Mouse (Mus musculus): Measurements from ENCODE around the gene Slc25a10. TPM values are rescaled to one million over a fixed set of nuclear protein-coding genes. Genes with fewer than 3 reads are reported as not detected.

Slc25a10 gene
- total RNA-seq, 2 experiments from 2014 or later = 19.2 to 22.3 TPM

DNA sequence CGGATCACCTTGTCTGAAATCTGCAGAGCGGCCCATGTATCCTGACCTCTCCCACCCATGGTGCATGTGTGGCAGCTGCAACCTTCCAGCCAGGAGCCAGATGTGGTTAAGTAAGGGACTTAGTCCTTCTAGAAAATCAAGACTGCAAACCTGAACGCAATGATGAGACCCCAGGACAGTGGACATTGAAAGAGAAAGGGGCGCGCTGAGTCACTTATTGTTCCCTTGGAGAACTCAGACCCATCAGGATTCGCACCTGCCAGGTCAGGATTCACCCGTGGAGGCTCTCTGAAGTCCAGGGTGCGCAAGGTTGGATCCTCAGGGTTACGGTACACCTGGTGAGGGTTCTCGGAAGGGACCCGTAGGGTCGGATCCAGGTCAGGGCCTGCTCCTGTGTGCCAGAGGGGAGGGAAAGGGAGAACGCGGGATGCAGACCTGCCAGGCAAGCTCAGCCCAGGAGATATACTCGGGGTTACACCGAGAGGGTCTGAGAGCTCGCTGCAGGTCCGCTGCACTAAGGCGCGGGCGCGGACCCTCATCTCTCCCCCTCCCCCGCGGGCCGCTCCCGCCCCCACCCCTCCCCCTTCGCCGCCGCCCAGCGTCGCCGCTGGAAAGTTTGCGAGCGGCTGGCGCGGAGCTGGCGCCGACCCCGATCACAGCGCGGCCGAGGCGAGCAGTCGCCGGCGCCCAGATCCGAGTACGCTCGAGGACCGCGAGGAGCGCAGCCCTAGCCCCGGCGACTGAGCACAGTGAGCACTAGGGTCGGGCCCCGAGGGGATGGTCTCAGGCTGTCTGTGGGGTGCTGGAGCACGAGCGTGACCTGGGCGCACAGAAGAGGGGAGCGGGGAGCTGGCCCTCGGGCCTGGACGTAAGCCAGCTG is 38.7 kb downstream of the Slc25a10 start, which contains the start of gene Gcgr:
Gcgr (plus strand) TSS at position 615 of the 880 bp plus-strand sequence.
- no peak for DNase-seq (ENCODE audit: low spot score in 2 of 2)
- intact Hi-C loops (cut with DNase I) = no loop called here

GRCm38 (mm10) chr11:120531646-120532045 is 40.0 kb downstream of the Slc25a10 start:
- intact Hi-C loops (cut with DNase I) = no loop called here
- DNase-seq (ENCODE audit: low spot score in 2 of 2) = no peak

DNA sequence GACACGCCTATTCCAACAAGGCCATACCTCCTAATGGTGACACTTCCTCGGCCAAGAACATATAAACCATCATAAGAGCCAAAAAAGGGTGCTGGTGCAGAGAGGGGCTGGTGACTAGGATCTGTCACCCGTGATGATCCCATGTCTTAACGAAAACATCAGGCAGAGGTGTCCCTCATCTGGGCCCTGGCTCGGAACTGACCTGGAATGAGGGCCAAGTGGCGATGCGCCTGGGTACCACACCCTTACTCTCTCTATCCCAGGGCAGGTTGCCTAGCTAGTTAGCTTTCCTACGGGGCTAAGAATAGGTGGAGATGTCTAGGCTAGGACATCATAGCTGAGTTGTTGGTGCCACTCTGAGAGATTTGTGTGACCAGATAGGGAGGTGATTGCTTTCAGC is 42.5 kb downstream of the Slc25a10 start:
- no peak for DNase-seq (ENCODE audit: low spot score in 2 of 2)
- intact Hi-C loops (cut with DNase I) = no loop called here

GRCm38 (mm10) chr11:120535145-120535544 is 43.5 kb downstream of the Slc25a10 start:
- no peak for DNase-seq (ENCODE audit: low spot score in 2 of 2)
- intact Hi-C loops (cut with DNase I) = no loop called here

DNA sequence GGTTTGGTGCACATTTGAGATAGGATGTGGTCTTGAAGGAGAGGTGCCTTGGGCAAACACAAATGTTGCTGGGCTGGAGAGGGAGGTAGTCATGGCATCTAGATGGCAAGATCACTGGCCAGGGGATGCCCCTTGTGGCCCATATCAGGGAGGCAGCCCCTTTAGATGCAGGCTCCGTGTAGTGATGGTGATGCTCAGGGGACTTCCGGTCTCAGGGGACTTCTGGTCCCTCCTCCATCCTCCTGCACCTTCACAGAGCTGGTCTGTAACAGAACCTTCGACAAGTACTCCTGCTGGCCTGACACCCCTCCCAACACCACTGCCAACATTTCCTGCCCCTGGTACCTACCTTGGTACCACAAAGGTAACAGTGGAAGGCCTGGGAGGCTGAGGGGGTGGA is 44.2 kb downstream of the Slc25a10 start:
- intact Hi-C loops (cut with DNase I) = no loop called here
- no peak for DNase-seq (ENCODE audit: low spot score in 2 of 2)

GRCm38 (mm10) chr11:120538485-120538884 is 46.8 kb downstream of the Slc25a10 start:
- no peak for DNase-seq (ENCODE audit: low spot score in 2 of 2)
- intact Hi-C loops (cut with DNase I) = no loop called here

DNA sequence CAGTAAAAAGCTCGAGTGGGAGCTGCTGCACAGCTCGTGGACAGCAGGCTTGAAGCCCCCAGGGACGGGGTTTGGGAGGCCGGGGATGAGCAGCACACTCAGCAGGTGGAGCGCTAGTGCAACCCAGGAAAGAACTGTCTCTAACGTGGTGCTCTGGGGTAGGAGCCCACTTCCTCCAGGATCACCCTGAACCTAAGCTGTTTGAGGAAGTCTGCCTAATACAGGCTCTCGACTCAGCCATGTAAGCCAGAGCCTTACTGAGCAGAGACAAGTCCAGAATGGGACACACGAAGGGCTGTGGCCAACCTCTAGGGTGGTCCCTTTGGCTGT is 47.3 kb downstream of the Slc25a10 start:
- intact Hi-C loops (cut with DNase I) = no loop called here
- no peak for DNase-seq (ENCODE audit: low spot score in 2 of 2)

GRCm38 (mm10) chr11:120539285-120540014 is 47.8 kb downstream of the Slc25a10 start:
- DNase-seq (ENCODE audit: low spot score in 2 of 2) = no peak
- intact Hi-C loops (cut with DNase I) = no loop called here

DNA sequence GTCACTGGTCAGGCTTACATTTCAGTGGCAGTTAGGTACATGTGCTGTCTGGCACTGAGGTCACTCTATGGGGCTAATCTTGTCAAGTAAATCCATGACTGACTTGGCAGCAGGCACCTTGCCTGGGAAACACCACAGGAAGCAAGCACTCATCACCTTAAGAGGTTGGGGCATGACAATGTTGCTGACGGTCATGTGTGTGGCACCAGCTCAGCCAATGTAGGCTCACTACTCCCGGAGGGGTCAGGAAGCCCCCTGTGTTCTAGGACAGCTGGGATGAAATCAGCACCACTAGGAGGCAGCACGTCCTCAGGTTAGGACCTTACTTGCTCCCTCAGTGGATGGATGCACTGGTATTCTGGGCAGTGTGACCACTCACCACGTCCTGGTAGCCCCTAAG is 50.3 kb downstream of the Slc25a10 start:
- intact Hi-C loops (cut with DNase I) = no loop called here
- DNase-seq (ENCODE audit: low spot score in 2 of 2) = no peak

GRCm38 (mm10) chr11:120542376-120542775 is 50.7 kb downstream of the Slc25a10 start:
- no peak for DNase-seq (ENCODE audit: low spot score in 2 of 2)
- intact Hi-C loops (cut with DNase I) = no loop called here

DNA sequence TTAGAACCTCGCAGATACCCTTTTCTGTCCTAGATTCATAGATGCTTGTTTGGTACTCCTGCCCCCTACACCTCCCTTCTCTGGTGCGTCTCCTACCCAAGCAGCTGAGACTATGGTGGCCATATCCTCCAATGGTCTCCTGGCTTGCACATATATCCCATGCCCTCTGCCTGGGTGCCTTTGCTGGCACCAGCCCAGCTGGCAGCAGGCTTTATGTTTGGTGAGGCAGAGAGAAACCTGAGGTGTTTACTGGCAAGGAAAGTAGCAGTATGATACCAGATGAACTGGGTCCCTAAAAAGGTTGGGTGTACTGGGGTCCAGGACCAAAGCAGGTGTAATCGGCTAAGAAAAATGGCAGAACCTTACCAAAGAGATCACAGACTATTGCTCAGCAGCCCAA is 54.3 kb downstream of the Slc25a10 start:
- no peak for DNase-seq (ENCODE audit: low spot score in 2 of 2)
- intact Hi-C loops (cut with DNase I) = no loop called here

DNA sequence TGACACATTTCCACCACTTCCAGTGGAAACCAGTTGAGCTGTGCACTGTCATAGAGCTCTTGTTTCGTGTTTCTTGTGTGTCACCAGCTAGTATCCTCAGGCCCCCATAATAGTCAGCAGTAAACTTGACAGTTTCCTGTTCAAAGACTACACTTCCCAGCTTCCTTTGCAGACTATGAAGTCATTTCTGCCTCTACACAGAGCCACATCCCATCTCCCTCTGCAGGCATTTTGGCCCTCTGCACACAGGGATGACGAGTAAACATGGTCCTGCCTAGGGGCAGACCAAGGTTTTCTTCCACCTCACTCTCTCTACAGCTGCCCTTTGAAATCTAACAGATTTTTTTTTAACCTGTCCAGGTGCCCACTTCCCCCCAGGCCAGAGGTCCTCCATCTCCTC is 55.8 kb downstream of the Slc25a10 start:
- intact Hi-C loops (cut with DNase I) = no loop called here
- peak in 1 of 2 experiments; percentile 25 for DNase-seq (ENCODE audit: low spot score in 2 of 2)

- no peak for DNase-seq (ENCODE audit: low spot score in 2 of 2)
- intact Hi-C loops (cut with DNase I) = no loop called here
These were observed 56.6 kb downstream of the Slc25a10 start for GRCm38 (mm10) chr11:120548214-120548613.

DNA sequence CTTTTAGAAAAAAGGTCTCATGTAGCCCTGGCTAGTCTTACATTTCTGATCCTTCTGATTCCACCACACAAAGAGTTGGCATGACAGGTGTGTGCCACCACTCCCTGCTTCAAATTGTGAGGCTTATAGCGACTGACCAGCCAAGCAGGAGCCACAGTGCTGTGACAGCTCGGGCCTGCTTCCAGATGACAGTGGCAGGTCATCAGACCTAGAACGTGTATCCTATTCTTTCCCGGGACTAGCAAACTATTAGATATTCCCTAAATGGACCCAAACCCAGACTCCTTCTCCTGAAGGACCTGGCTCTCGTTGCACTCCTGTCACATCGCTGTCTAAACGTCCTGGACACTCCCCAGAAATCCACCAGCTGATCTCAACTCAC is 57.1 kb downstream of the Slc25a10 start:
- intact Hi-C loops (cut with DNase I) = no loop called here
- no peak for DNase-seq (ENCODE audit: low spot score in 2 of 2)

Other genes with a start within 250 kb of the Slc25a10 start
- gene Actg1, start 143.3 kb upstream of the Slc25a10 start, total RNA-seq (2021) = 1,000 to 10,000 TPM; 1,748 to 1,778 TPM
- gene Fscn2, start 130.3 kb upstream of the Slc25a10 start, total RNA-seq (2021) = under 1 TPM in 1 of 2 experiments, not detected in 1; 0.80 TPM
- gene Faap100, start 113.1 kb upstream of the Slc25a10 start, total RNA-seq (2021) = 10 to 100 TPM; 30.4 to 35.9 TPM
- 10 to 100 TPM; 67.8 to 71.3 TPM for gene Nploc4, start 54.1 kb upstream of the Slc25a10 start, total RNA-seq (2021)
- gene Tspan10, start 49.2 kb upstream of the Slc25a10 start, total RNA-seq (2021) = 1 to 10 TPM in 1 of 2 experiments, not detected in 1; 3.6 TPM
- gene Pde6g, start 38.3 kb upstream of the Slc25a10 start, total RNA-seq (2021) = under 1 TPM; 0.40 TPM
- 10 to 100 TPM; 13.0 to 14.7 TPM for gene Oxld1, start 33.8 kb upstream of the Slc25a10 start, total RNA-seq (2021)
- gene Ccdc137, start 33.7 kb upstream of the Slc25a10 start, total RNA-seq (2021) = 10 to 100 TPM; 23.1 TPM
- gene Arl16, start 24.2 kb upstream of the Slc25a10 start, total RNA-seq (2021) = 10 to 100 TPM; 59.5 to 60.1 TPM
- gene Mrpl12, start 7.2 kb upstream of the Slc25a10 start, total RNA-seq (2021) = 10 to 100 TPM; 74.6 to 78.2 TPM
- under 1 TPM; 0.17 to 0.18 TPM for gene Gcgr, start 38.9 kb downstream of the Slc25a10 start, total RNA-seq (2021)
- 100 to 1,000 TPM in 1 of 2 experiments, 10 to 100 TPM in 1; 95.9 to 101 TPM for gene Mcrip1, start 57.9 kb downstream of the Slc25a10 start, total RNA-seq (2021)
- gene Ppp1r27, start 59.3 kb downstream of the Slc25a10 start, total RNA-seq (2021) = not detected
- gene P4hb, start 81.4 kb downstream of the Slc25a10 start, total RNA-seq (2021) = 100 to 1,000 TPM; 125 to 127 TPM
- gene Arhgdia, start 89.8 kb downstream of the Slc25a10 start, total RNA-seq (2021) = 100 to 1,000 TPM; 397 to 401 TPM
- gene Alyref, start 106.5 kb downstream of the Slc25a10 start, total RNA-seq (2021) = 10 to 100 TPM; 65.4 to 72.9 TPM
- 100 to 1,000 TPM in 1 of 2 experiments, 10 to 100 TPM in 1; 99.6 to 100 TPM for gene Anapc11, start 106.6 kb downstream of the Slc25a10 start, total RNA-seq (2021)
- 1 to 10 TPM in 1 of 2 experiments, under 1 TPM in 1; 0.97 to 1.0 TPM for gene Npb, start 116.6 kb downstream of the Slc25a10 start, total RNA-seq (2021)
- gene Pcyt2, start 126.1 kb downstream of the Slc25a10 start, total RNA-seq (2021) = 100 to 1,000 TPM; 131 to 134 TPM
- gene Sirt7, start 133.4 kb downstream of the Slc25a10 start, total RNA-seq (2021) = 10 to 100 TPM; 34.7 to 42.4 TPM
- gene Mafg, start 141.8 kb downstream of the Slc25a10 start, total RNA-seq (2021) = 10 to 100 TPM; 84.3 to 94.3 TPM
- gene Pycr1, start 151.9 kb downstream of the Slc25a10 start, total RNA-seq (2021) = 1 to 10 TPM; 3.8 to 4.0 TPM
- gene Myadml2, start 156.3 kb downstream of the Slc25a10 start, total RNA-seq (2021) = 1 to 10 TPM; 5.9 to 6.0 TPM
- gene Notum, start 169.3 kb downstream of the Slc25a10 start, total RNA-seq (2021) = 1 to 10 TPM; 5.7 to 8.9 TPM
- gene Aspscr1, start 181.1 kb downstream of the Slc25a10 start, total RNA-seq (2021) = 10 to 100 TPM; 50.0 to 59.5 TPM
- 10 to 100 TPM; 26.8 to 30.2 TPM for gene Cenpx, start 221.9 kb downstream of the Slc25a10 start, total RNA-seq (2021)
- gene Lrrc45, start 222.1 kb downstream of the Slc25a10 start, total RNA-seq (2021) = 10 to 100 TPM; 57.2 to 60.1 TPM
- 10 to 100 TPM; 92.2 to 99.5 TPM for gene Rac3, start 229.6 kb downstream of the Slc25a10 start, total RNA-seq (2021)
- 1 to 10 TPM; 5.7 to 7.8 TPM for gene Dcxr, start 235.4 kb downstream of the Slc25a10 start, total RNA-seq (2021)
- 1 to 10 TPM; 1.5 to 3.0 TPM for gene Cbr2, start 240.3 kb downstream of the Slc25a10 start, total RNA-seq (2021)

All from left cerebral cortex, postnatal 14 days (tissue).